Mouse (Mus musculus): ENCODE results near the gene Rph3al. TPM values are rescaled to one million over a fixed set of nuclear protein-coding genes. Genes with fewer than 3 reads are reported as not detected.
A peak's percentile ranks its signal among the peaks of the same experiment; 100 is the strongest.

Rph3al gene
- total and polyA plus RNA-seq, 2 experiments from 2014 or later = 3.0 to 4.0 TPM

DNA sequence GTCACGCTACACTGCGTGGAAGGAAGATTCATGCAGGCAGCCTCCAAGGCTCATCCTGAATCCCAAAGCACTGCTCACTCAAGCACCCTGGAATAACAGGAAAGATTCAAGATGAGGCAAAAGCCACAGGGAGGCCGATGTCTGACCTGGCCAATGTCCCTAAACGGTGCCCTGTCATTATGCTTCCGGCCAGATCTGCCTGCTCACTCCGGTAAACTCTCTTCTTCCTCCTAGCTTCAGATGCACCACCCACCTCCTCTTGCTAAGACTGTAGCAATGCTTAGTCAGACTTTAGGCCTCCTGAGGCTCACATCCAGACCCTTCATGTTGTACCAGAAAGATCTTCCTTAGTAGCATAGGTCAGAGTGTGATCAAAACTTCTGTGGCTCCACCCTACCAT is 19.1 kb downstream of the Rph3al start:
- 93% methylated on average over 6 of the region's 6 CpGs for WGBS
- H3K27ac ChIP-seq (ENCODE audit: low read depth, low read length) = no peak overlapping the region
- no peak overlapping the region for H3K4me2 ChIP-seq (ENCODE audit: low read depth, low read length, poor library complexity, severe bottlenecking)
- TF ChIP-seq CTCF (IDR thresholded peaks at IDR 0.05) = no peak
- H3K27me3 ChIP-seq (ENCODE audit: insufficient read depth, low read length) = no peaks in the 10 kb centered on the region
- ATAC-seq (ENCODE audit: low FRiP score) = no peak
- no peaks in the 10 kb centered on the region for H3K9me3 ChIP-seq (ENCODE audit: low read length)
- H3K4me1 ChIP-seq (ENCODE audit: insufficient read depth, low read length) = no peaks in the 10 kb centered on the region
- H3K9ac ChIP-seq (replicated peaks; ENCODE audit: low read length, poor library complexity, severe bottlenecking) = no peak overlapping the region
- no peak overlapping the region for H3K4me3 ChIP-seq (ENCODE audit: low read depth, low read length)
- no peak for DNase-seq (ENCODE audit: low spot score)
- no peaks in the 10 kb centered on the region for H3K36me3 ChIP-seq (ENCODE audit: insufficient read depth, low read length)

DNA sequence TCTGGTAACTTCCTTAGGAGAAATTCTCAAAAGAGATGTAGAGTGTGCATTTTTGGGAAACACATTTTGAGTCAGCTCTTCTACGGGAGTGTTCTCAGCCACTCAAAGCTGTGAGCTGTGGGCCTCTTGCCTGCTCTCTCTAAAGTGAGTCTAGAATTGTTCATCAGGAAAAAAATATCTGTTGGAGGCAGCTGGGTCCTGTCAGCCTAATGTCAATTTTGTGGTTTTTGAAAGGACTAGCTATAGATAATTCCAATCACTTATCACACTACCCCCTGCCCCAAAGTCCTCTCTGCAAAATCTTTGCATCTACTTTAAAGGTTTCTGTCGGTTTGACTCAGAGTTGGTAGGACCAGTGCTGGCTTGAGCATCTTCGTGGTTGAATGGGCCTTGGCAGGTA is 20.9 kb downstream of the Rph3al start:
- no peak overlapping the region for H3K9ac ChIP-seq (replicated peaks; ENCODE audit: low read length, poor library complexity, severe bottlenecking)
- H3K27me3 ChIP-seq (ENCODE audit: insufficient read depth, low read length) = no peaks in the 10 kb centered on the region
- H3K4me2 ChIP-seq (ENCODE audit: low read depth, low read length, poor library complexity, severe bottlenecking) = no peak overlapping the region
- no peak for ATAC-seq (ENCODE audit: low FRiP score)
- no peaks in the 10 kb centered on the region for H3K9me3 ChIP-seq (ENCODE audit: low read length)
- no peak overlapping the region for H3K27ac ChIP-seq (ENCODE audit: low read depth, low read length)
- no peak for TF ChIP-seq CTCF (IDR thresholded peaks at IDR 0.05)
- 77% methylated on average over 3 of the region's 3 CpGs for WGBS
- no peak for DNase-seq (ENCODE audit: low spot score)
- H3K36me3 ChIP-seq (ENCODE audit: insufficient read depth, low read length) = no peaks in the 10 kb centered on the region
- no peaks in the 10 kb centered on the region for H3K4me1 ChIP-seq (ENCODE audit: insufficient read depth, low read length)
- H3K4me3 ChIP-seq (ENCODE audit: low read depth, low read length) = no peak overlapping the region

DNA sequence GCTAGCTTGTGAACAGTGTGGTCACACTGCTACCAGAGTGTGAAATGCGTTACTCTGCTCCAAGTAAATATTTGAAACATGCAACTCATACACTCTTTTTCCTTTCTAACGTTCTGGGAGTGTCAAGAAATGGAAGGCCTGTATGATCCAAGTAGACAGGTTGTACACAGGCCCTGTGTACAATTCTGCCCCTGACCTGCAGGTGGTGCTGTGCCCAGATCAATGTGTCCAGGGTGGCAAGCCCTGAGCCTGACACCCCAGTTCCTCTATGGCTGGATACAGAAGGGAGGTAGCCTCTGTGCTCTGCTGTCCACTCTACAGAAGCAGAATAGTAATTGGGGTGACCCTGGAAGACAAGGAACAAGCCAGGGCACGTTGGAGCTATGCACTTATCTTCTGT is 24.3 kb downstream of the Rph3al start:
- 70% methylated on average over 3 of the region's 3 CpGs for WGBS
- H3K9me3 ChIP-seq (ENCODE audit: low read length) = no peaks in the 10 kb centered on the region
- H3K4me3 ChIP-seq (ENCODE audit: low read depth, low read length) = no peak overlapping the region
- no peak overlapping the region for H3K4me2 ChIP-seq (ENCODE audit: low read depth, low read length, poor library complexity, severe bottlenecking)
- ATAC-seq (ENCODE audit: low FRiP score) = no peak
- H3K36me3 ChIP-seq (ENCODE audit: insufficient read depth, low read length) = no peaks in the 10 kb centered on the region
- TF ChIP-seq CTCF (IDR thresholded peaks at IDR 0.05) = peak; percentile 58
- no peak overlapping the region for H3K27ac ChIP-seq (ENCODE audit: low read depth, low read length)
- no peak for DNase-seq (ENCODE audit: low spot score)
- H3K27me3 ChIP-seq (ENCODE audit: insufficient read depth, low read length) = no peaks in the 10 kb centered on the region
- H3K9ac ChIP-seq (replicated peaks; ENCODE audit: low read length, poor library complexity, severe bottlenecking) = no peak overlapping the region
- H3K4me1 ChIP-seq (ENCODE audit: insufficient read depth, low read length) = no peaks in the 10 kb centered on the region

DNA sequence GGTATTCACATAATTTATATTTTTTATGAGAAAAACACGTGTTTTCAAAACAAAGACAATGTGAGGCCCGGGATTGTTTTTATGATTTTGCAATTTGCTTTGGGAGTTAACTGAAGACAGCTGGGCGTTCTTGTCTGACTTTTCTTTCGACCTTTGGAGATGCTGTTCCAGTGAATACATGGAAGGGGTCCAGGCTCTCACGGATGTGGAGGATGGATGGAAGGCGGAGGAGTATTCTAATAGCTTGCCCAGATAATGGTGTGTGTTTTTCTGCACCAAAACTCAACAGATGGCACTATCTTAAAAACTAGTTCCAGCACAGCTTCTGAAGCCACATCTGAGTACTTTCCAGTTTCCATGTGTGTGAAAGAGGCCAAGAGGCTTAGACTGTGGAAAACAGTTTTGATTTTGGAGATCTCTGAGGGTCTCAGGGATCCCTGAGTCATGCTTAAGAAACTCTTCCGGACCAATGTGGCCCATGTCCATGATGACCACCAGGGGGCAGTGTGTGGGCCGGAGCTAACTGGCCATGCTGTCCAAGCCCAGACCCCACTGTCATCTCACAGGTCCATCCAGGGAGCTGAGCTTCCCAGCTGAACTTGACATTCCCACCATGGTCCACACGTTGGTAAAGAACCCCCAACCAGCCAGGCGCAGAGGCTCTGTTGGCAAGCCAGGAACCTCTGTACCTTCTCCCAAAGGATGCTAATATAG is 25.1 kb downstream of the Rph3al start:
- no peaks in the 10 kb centered on the region for H3K9me3 ChIP-seq (ENCODE audit: low read length)

DNA sequence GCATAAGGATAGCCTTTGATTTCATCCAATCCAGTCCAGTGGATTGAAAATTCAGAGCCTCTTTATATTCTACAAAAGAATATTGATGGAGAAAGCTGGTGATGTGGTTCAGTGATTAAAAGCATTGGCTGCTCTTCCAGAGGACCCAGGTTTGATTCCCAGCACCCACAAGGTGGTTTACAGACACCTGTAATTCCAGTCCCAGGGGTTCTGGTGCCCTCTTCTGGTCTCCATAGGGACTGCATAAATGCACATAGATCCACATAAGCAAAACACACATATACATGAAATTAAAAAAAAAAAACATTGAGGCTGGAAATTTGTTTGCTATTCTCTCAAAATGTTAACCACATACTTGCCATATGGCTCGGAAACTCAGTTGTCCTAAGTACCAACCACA is 26.3 kb downstream of the Rph3al start:
- no peak overlapping the region for H3K27ac ChIP-seq (ENCODE audit: low read depth, low read length)
- no peak overlapping the region for H3K4me2 ChIP-seq (ENCODE audit: low read depth, low read length, poor library complexity, severe bottlenecking)
- WGBS = 97% methylated on average over 1 of the region's 1 CpGs
- ATAC-seq (ENCODE audit: low FRiP score) (no peak), DNase-seq (ENCODE audit: low spot score) (no peak)
- peak; percentile 29 for TF ChIP-seq CTCF (IDR thresholded peaks at IDR 0.05)
- H3K4me3 ChIP-seq (ENCODE audit: low read depth, low read length) = no peak overlapping the region
- 0 out of 2 replicates have a peak, but pooled peaks cover 3% of the 10 kb centered on the region for H3K4me1 ChIP-seq (ENCODE audit: insufficient read depth, low read length)
- H3K9ac ChIP-seq (replicated peaks; ENCODE audit: low read length, poor library complexity, severe bottlenecking) = no peak overlapping the region
- peaks cover 2% of the 10 kb centered on the region; the same call in 1 of the 2 replicates for H3K36me3 ChIP-seq (ENCODE audit: insufficient read depth, low read length)
- no peaks in the 10 kb centered on the region for H3K27me3 ChIP-seq (ENCODE audit: insufficient read depth, low read length)
- no peaks in the 10 kb centered on the region for H3K9me3 ChIP-seq (ENCODE audit: low read length)

More for the DNA sequence above, 25.1 kb downstream of the Rph3al start:
- WGBS = 57% methylated on average over 10 of the region's 10 CpGs
- no peak overlapping the region for H3K4me2 ChIP-seq (ENCODE audit: low read depth, low read length, poor library complexity, severe bottlenecking)
- H3K9ac ChIP-seq (replicated peaks; ENCODE audit: low read length, poor library complexity, severe bottlenecking) = no peak overlapping the region
- H3K27me3 ChIP-seq (ENCODE audit: insufficient read depth, low read length) = no peaks in the 10 kb centered on the region
- no peak overlapping the region for H3K4me3 ChIP-seq (ENCODE audit: low read depth, low read length)
- peaks cover 2% of the 10 kb centered on the region; the same call in 1 of the 2 replicates for H3K36me3 ChIP-seq (ENCODE audit: insufficient read depth, low read length)
- TF ChIP-seq CTCF (IDR thresholded peaks at IDR 0.05) = peak; percentile 76
- no peaks in the 10 kb centered on the region for H3K4me1 ChIP-seq (ENCODE audit: insufficient read depth, low read length)
- DNase-seq (ENCODE audit: low spot score) = peak; percentile 51
- no peak for ATAC-seq (ENCODE audit: low FRiP score)
- no peak overlapping the region for H3K27ac ChIP-seq (ENCODE audit: low read depth, low read length)

DNA sequence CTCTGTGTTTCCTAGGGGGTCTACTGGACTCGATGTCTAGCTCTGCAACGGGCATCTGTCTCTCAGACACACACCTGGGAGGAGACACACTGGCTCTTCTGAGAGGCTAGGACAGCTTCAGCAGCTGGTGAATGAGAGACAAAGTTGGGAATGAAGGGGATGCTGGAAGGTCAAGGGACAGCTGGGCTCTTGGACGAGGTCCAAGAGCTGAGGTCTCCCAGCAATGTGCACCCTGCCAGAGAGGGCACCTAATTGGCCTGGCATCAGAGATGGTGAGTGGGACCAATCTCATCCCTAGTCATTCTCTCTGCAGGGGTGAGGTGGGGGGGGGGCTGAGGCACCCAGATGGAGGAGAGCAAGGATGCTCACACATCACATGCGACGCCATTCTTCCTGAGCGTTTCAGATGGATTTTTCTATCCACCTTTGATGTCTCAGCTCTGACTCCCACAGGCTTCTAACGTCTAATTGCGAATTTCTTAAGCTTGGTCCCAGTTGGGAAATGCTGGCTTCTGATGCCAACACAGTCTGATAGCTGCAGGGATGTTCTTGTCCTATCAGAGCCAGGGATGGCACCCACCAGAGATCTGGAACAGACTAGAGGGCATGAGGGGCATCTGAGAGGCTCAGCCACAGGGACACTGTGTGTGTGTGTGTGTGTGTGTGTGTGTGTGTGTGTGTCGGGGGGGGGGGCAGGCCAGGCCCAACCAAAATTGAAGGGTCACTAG is 28.4 kb downstream of the Rph3al start:
- Histone ChIP-seq H3K4me3 (ENCODE audit: low read depth, low read length) (no peak overlapping the region), H3K27me3 (ENCODE audit: insufficient read depth, low read length) (no peaks in the 10 kb centered on the region), H3K27ac (ENCODE audit: low read depth, low read length) (no peak overlapping the region), H3K4me2 (ENCODE audit: low read depth, low read length, poor library complexity, severe bottlenecking) (no peak overlapping the region), H3K4me1 (ENCODE audit: insufficient read depth, low read length) (0 out of 2 replicates have a peak, but pooled peaks cover 3% of the 10 kb centered on the region), H3K9ac (replicated peaks; ENCODE audit: low read length, poor library complexity, severe bottlenecking) (no peak overlapping the region), H3K9me3 (ENCODE audit: low read length) (no peaks in the 10 kb centered on the region), H3K36me3 (ENCODE audit: insufficient read depth, low read length) (peaks cover 2% of the 10 kb centered on the region; the same call in 1 of the 2 replicates)
- 54% methylated on average over 9 of the region's 9 CpGs for WGBS
- peak; percentile 43 for DNase-seq (ENCODE audit: low spot score)
- no peak for TF ChIP-seq CTCF (IDR thresholded peaks at IDR 0.05)
- ATAC-seq (ENCODE audit: low FRiP score) = peak; percentile 52; the same call in 1 of the 2 replicates

Measured in midbrain, postnatal 0 days (tissue).